Mouse (Mus musculus) brain, embryonic 14.5 days (tissue): ENCODE data around the gene Cdk4.

Source experiments
- CTCF ChIP-seq: fragments of 200-500 bp; IDR thresholded peaks from 2 replicates; pipeline ENCODE4 v1.5.1; 2012; ENCODE audit warnings: inconsistent platforms, mild to moderate bottlenecking, moderate library complexity, borderline replicate concordance; ENCODE audit not compliant: insufficient read depth, insufficient read length; ENCODE audit errors: extremely low read depth
- POLR2A ChIP-seq: fragments of 200-500 bp; IDR thresholded peaks from 2 replicates; pipeline ENCODE4 v1.6.1; 2012; ENCODE audit warnings: mild to moderate bottlenecking, inconsistent platforms, borderline replicate concordance; ENCODE audit not compliant: poor library complexity, insufficient read depth, insufficient read length, severe bottlenecking; ENCODE audit errors: extremely low read depth

DNA sequence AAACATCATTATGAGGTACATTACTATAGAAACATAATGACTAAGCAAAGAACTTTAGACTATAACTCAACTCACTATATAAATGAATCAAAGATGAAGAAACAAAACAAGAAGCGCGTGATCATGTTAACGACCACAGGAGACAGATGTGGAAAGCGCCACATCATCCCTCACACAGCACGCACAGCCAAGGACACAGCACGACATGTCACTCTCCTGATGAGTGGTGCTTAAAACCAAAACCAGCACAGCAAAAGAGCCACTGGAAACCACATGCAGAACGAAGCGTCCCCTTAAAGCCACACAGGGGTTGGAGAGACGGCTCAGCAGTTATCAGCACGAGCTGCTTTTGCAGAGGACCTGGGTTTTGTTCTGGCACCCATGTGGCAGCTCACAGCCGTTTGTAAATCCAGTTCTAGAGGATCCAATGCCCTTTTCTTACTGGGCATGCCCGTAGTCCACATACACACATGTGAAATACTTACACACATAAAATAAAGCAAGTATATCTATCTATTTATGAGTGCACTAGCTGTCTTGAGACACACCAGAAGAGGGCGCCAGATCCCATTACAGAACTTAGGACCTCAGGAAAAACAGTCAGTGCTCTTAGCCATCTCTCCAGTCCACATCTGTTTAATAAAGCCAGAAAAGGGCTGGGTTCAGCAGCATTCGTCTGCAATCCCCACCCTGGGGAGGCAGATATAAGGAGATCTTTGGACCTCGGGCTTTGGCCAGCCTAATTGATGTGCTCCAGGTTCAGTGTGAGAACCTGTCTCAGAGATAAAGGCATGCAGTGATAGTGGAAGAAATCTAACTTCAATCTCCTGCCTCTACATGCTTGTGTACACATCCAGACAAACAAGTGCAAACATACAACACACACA lies 47.9 kb downstream of the Cdk4 start:
- TF ChIP-seq CTCF: peak; percentile 16; the same call in 1 of the 2 replicates
- no peak for TF ChIP-seq POLR2A
